Mouse (Mus musculus) gastrocnemius, postnatal 25 days (tissue): Measurements from ENCODE around the gene Inca1. TPM values are rescaled to one million over a fixed set of nuclear protein-coding genes. Genes with fewer than 3 reads are reported as not detected.
A peak's percentile ranks its signal among the peaks of the same experiment; 100 is the strongest.

Experiments used
- DNase-seq: peaks from one replicate; pipeline ENCODE4 v3.0.0; 2022
- total RNA-seq, 2 experiments: library from RNA; stranded (reverse); gene quantifications; 1 replicate in 1 of 2; 2 replicates in 1 of 2; pipeline ENCODE4 v1.2.3; 2021

The Inca1 gene
- total RNA-seq, 2 experiments from 2014 or later = 5.6 to 9.0 TPM

DNA sequence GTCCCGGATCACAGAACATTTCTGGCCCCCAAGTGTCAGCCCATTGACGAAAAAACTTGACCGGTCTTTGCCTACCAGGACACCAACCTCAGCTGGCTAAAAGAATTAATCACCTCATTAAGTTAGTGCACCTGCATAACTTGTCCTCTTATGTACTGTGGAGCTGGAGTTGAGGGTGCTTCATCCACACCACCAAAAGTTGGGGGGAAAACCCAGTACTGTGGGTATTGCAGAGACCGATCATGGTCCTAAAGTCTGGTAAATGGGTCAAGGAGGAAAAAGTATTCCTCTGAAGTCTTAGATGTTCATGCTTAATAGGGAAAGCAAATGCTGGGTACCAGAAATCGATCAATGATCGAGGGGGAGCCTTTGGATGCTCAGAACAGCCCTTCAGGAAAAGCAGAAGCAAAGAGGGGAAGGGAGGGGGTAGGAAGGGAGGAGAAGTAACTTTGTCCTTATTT is 47.0 kb downstream of the Inca1 start:
- DNase-seq = no peak

DNA sequence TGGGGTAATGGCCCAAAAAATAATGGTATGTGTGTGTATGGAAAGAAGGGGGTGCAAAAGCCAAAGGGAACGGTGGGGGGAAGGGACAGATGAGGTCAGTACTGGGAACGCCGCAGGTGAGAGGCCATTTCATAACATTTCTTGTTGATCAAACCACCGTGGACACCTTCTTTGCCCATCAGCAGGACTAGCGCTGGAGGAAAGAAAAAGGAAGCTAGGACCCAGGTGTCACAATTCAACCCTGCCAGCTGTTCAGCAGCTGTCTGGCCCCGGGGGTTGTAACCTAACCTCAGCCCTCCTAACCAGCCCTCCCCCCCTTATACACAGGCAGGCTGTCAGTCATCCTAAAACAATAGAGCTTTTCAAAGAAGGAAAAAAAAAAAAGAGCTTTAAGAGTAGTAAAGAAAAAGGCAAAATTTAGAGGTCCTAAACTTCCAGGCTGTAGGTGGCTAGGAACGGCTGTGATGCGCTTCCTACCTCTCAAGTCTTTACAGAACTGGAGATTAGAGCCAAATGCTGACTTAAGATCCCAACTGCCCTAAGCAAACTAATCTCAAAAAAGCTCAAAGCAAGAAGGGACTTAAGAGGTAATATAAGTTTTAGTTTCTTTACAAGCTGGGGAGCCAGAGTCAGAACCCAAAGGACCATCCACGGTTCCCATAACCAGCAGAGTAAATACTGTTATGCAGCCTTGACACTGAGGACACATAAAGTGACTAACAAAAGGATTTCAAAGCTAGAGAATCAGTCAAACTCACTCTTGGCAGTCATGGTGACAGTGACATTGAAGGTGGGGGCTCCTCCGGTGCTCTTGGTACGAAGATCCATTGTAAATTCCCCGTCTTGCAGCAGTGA is 47.7 kb downstream of the Inca1 start:
- peak; percentile 29 for DNase-seq

DNA sequence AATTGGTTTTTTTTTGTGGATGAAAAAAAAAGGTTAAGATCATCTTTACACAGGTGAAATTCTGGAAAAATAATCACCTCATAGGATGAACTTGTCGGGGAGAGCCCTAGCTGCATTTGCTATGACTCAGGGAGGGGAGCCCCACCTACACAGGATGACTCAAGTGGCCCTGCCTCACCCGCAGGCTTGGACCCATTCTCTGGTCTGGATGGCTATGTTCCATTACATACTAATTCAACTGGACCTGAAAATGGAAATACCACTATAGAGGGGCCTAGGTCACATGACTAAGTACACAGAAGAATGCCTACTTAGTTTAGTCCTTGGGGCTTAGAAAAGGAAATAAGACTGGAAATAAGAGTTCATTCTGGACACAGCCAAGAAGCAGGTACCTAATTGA is 48.6 kb downstream of the Inca1 start:
- no peak for DNase-seq

DNA sequence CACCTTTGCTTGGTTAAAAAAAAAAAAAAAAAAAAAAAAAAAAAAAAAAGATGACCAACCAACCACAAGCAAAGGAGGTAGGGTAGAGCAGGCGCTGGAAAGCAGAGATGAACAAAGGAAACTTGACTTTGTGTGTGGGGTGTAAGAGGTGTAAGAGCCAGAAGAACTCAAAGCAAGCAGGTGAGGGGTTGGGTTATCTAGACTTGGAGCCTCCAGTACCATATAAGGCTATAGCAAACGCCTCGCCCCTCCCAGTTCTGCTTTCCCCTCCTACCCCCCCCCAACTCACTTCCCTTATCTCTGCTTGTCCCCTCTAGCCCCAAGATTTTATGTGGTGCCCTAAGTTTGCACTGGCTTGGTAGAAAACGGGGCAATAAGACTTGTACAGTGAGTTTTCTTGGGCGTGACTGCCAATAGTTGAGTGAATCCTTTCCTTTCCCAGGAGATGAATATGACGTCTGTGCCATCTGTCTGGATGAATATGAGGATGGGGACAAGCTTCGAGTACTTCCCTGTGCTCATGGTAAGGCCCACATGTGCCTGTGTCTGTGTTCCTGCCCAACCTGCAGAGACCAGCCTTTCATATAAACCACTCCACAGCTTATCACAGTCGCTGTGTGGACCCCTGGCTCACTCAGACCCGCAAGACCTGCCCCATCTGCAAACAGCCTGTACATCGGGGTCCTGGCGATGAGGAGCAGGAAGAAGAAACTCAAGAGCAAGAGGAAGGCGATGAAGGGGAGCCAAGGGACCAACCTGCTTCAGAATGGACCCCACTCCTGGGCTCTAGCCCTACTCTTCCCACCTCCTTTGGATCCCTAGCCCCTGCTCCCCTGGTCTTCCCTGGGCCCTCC is 49.4 kb downstream of the Inca1 start:
- DNase-seq = no peak

DNA sequence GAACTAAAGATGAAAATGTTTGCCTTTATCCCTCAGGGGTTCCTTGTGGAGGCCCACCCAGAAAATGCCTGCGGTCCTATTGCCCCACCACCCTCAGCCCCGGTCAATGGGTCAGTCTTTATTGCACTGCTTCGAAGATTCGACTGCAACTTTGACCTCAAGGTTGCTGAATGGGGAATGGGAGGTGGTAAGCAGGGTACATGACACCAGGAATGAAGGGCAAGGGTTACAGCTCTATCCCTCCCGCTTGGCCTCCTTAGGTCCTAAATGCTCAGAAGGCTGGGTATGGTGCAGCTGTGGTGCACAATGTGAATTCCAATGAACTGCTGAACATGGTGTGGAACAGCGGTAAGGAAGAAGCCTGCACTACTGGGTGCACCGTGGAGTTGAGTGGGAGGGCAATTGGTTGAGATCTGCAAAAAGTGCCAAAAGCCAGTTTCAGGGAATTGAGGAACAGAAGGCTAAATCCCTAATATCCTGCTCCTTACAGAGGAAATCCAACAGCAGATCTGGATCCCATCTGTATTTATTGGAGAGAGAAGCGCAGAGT is 50.7 kb downstream of the Inca1 start:
- no peak for DNase-seq

DNA sequence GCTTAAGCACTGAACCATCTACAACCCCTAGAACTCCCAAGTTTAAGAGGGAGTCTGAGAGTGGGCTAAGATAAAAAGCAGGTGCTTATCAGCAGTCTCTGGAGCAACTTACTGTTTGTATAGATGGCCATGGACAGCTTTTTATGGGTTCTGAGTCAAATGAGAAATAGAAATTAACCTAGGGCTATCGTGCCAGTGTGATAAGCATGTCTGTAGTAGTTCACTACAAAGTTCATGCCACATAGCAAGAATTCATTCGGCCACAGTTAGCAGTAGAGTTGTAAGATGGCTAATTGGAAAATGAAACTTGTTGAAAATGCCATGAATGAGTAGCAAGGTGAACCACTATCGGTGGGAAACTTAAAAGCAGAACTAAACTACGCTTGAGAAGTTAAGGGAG is 51.4 kb downstream of the Inca1 start:
- no peak for DNase-seq

DNA sequence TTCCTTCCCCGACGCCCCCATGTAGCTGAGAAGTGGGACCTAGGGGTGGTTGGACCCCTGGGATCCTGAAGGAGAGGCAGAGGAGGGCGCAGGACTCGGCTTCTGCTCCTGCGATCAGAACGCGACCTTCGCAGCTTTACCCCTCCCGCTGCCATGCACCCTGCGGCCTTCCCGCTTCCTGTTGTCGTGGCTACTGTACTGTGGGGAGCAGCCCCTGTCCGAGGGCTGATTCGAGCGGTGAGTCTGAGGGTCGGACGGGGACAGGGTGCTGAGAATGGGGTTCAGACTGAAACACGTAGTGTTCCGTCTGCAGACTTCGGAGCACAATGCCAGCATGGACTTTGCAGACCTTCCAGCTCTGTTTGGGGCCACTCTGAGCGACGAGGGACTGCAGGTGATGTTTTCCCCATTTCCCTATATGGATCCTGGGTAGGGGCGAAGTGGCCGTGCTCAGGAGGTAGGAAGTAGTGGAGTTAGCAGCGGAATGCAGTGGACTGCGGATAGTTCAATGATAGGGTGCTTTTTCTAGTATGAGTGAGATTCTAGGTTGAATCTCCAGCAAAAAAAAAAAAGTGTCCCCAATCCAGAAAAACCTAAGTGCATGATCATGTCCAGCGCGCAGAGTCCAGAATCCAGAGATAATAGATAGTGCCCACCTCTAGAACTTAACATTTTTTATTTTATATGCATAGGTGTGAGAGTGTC is 52.1 kb downstream of the Inca1 start:
- DNase-seq = peak; percentile 39

DNA sequence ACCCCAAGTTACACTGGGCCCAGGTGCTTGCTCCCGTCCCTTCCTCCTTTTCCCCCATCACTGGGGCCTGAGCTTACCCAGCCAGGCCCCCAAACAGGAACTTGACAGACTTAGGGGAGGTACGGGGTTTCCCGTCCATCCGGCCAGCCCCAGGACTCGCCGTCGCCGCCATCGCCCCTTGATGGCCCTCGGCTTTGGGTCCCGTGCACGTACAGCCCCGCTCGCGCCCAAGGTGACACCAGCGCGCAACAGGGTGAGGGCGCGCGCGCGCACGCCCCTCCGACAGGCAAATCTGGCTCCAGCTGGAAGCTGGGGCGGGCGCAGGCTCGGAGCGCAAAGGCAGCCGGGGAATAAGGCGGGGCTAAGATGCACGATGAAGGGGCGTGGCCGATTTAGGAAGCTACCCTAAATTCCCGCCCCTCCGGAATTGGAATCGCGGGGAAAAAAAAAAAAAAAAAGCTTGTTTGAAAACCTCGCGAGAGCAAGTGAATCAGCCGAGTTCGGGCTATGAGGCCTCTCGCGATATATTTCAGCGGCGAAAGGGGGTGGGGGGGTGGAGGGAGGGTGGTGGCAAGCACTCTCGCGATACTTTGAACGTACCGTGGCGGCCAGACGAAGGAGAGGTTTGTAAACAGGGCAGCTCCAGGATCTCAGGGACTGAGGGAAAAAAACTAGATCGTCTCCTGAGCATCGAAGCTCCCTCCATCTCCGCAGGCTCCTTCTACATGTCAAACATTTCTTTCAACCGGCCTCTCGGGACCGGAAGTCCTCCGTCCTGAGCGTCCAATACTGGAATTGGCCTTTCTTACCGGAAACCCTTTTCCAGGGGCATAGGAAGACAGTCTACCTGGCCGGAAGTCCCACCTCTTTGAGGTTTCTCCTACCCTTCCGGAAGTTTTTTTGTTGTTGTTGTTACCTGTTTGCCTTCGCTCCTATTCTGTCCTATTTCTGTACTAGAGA is 53.0 kb downstream of the Inca1 start, which contains the start of the genes Rnf167 and Slc25a11:
Gene Rnf167 (plus strand): TSS at position 545 of the 960 bp plus-strand sequence.
Gene Slc25a11 (minus strand): TSS at position 789 of the 960 bp plus-strand sequence.
- DNase-seq = peak; percentile 96

DNA sequence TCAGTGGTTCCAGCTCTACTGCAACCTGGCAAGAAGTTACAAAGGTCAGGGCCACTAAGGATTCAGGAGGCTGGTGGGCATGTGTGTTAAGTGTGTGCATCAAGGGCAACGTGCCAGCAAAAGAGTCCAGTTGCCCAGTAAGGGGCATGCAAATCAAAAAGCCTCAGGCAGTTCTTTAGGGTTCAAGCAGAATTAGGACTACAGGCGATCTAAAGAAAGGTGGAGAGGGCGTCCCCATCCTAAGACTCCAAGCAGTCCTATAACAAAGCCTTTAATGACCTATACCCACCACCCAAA is 53.7 kb downstream of the Inca1 start:
- no peak for DNase-seq

DNA sequence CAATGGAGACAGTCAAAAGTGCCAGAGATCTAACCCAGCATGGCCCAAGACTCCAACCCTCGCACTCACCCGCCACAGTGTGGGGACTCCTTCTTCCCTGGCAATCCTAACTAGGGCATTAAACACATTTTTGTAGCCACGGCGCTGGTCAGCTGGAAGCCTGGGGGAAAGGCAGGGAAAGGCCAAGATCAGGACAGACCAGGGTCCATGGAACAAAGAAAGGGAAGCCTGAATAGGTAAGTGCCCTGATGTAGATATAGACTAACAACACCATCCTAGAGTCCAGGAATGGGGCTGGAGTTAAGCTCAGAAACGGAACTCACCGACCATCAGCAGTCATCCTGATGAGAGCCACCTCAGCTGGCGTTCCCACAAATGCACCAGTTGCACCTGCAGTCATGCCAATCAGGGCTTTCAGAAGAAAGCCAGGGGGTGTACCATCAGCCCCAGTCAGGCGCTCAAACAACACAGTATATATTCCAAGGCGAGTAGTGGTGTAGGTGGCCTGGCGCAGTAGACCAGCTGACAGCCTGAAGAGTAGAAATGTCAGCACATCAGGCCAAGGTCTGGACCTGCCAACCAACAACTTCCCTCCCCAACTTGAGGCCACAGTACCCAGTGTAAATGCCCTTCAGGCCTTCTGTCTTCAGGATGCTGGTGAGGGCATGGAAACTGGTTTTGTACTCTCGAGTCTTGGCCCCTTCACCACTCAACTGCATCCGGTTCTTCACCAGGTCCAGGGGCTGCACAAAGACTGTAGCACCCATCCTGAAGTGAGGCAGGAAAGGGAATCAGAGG is 54.3 kb downstream of the Inca1 start:
- DNase-seq = no peak

DNA sequence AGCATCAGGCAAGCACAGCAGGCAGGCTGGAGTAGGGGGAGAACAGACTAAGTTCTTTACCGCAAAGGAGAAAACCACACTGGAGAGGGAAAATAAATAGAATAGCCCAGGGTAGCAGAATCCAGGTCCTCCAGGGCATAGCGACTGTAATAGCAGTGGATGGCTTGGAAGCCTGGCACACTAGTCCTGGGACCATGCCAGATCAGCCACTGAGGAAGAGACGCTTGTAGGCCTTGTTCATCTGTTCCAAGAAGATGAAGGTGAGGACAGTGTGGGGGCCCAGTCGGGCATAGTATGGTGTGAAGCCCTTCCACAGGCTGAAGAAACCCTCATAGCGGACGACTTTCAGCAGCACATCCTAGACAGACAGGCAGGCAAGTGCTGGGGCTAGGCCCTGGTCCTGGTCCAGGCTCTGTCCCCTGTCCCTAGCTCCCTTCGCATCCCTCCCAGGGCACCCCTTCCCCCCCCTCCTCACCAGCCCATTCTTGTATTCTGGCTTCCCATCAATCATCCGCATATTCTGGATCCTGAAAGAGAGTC is 55.3 kb downstream of the Inca1 start:
- DNase-seq = no peak

DNA sequence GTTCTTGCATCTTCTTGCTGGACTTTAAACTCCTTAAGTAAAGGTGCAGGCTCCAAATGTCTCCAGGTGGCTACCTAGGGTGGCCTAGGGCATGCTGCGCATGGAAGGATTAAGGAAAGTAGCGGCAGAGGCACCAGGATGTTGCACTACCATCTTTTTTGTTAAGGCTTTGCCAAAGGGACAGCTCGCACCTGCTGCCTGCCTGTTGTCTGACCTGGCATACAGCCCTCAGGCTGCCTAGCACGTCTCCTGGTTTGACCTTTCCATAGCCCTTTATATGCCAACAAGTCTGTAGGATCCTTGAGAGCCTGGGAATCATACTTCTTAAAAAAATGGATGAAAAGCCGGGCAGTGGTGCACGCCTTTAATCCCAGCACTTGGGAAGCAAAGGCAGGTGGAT is 56.9 kb downstream of the Inca1 start:
- DNase-seq = peak; percentile 40

DNA sequence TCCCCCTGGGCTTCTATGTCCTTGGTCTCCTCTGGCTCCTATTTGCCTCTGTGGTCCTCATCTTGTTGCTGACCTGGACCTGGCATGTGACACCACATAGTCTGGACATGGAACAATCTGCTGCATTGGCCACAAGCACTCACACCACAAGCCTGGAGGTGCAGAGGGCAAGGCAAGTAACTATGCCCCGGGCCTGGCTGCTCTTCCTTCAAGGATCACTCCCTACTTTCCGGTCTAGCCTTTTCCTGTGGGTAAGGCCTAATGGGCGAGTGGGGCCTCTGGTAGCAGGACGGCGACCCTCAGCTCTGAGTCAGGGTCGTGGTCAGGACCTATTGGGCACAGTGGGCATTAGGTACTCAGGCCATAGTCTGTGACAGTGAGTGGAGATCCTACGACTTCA is 58.7 kb downstream of the Inca1 start:
- DNase-seq = no peak

DNA sequence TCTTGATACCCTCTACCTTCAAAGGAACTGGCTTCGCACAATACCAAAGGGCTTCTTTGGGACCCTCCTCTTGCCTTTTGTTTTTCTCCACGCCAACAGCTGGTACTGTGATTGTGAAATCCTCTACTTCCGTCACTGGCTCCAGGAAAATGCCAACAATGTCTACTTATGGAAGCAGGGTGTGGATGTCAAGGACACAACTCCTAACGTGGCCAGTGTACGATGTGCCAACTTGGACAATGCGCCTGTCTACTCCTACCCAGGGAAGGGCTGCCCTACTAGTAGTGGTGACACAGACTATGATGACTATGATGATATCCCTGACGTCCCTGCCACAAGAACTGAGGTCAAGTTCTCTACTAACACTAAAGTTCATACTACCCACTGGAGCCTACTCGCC is 60.0 kb downstream of the Inca1 start:
- DNase-seq = no peak

DNA sequence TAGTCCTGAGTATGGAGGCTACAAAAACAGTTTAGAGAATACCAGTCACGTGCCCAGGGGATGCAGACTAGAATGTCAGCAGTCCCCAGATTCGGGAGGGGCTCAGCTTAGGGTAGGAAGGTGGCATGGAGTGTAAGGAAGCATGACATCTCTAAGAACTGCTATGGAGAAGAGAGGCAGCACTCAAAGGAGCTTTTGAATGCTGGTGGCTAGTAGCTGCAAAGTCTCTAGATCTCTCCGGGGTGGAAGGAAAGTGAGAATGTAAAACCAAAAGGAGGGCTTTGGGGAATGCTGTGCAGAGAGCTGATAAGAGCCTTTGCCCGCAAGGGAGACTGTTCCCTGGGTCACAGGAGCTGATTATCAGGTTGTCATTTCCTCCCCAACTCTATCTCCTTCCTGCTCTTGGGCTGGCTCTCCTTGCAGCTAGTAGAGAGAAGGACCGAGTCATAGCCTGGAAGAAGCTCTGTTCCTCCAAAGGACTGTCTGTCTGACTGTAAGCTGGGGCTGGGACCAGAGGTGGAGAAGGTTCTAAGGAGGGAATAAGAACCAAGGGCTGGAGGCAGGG is 61.2 kb downstream of the Inca1 start, which contains the start of gene Gp1ba:
Gene Gp1ba (plus strand): TSS at position 409 of the 565 bp plus-strand sequence.
- DNase-seq = no peak
